Mouse (Mus musculus): ENCODE data around the gene Rbm3. TPM values are rescaled to one million over a fixed set of nuclear protein-coding genes. Genes with fewer than 3 reads are reported as not detected.

The Rbm3 gene
- polyA plus RNA-seq, 1 experiment, result 50.8 TPM

DNA sequence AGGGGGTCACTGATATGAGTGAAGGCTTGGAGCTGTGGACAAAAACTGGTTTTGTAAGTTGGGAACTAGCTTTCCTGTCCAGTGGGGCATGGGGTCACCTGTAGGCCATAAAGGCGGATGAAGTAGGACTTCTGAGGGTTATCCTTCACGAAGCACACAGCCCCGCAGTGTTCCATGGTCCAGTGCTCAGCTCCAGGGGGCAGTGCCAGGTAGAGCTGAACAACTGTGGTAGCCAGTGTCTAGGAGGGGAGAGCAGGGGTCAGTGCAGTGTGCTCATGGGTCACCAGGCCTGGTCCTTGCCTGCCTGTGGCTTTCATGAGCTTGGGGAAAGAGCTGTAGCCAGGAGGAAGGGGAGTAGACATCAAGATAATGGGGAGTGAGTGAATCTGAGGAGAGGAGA, 55.9 kb downstream of the Rbm3 start:
- no peaks in the 10 kb centered on the region for H3K27me3 ChIP-seq (replicated peaks; ENCODE audit: control insufficient read depth, insufficient read depth, low read length)
- no peaks in the 10 kb centered on the region for H3K36me3 ChIP-seq (ENCODE audit: control insufficient read depth, insufficient read depth, low read length)
- no peak for DNase-seq
- 33% methylated on average over 3 of the region's 3 CpGs for WGBS
- TF ChIP-seq CTCF (conservative IDR thresholded peaks at IDR 0.05; ENCODE audit: insufficient read depth, insufficient read length, low read depth, low read length) (no peak), POLR2A (IDR thresholded peaks at IDR 0.05; ENCODE audit: low read depth, low read length) (no peak)
- no peak overlapping the region for H3K27ac ChIP-seq (ENCODE audit: insufficient read depth, low read depth, low read length)
- H3K4me3 ChIP-seq (ENCODE audit: insufficient read depth, low read depth, low read length), result no peak overlapping the region
- H3K4me1 ChIP-seq (ENCODE audit: control insufficient read depth, insufficient read depth, low read length), result no peaks in the 10 kb centered on the region

Other genes with a start within 250 kb of the Rbm3 start
- 45.7 and 58.0 TPM in 2 replicates for gene Pqbp1, start 246.6 kb downstream of the Rbm3 start, polyA plus RNA-seq (2012; rRNA removed)
- 47.0 and 60.9 TPM in 2 replicates for gene Timm17b, start 246.5 kb downstream of the Rbm3 start, polyA plus RNA-seq (2012; rRNA removed)
- not detected in 2 replicates for gene Gm10491, start 238.0 kb downstream of the Rbm3 start, polyA plus RNA-seq (2012; rRNA removed)
- not detected in 2 replicates for gene Gm10490, start 236.3 kb downstream of the Rbm3 start, polyA plus RNA-seq (2012; rRNA removed)
- gene Pcsk1n, start 226.1 kb downstream of the Rbm3 start, polyA plus RNA-seq (2012; rRNA removed), result 0.62 and 0.91 TPM in 2 replicates
- gene Eras, start 217.3 kb downstream of the Rbm3 start, polyA plus RNA-seq (2012; rRNA removed), result not detected in 2 replicates
- 65.1 and 86.2 TPM in 2 replicates for gene Hdac6, start 198.0 kb downstream of the Rbm3 start, polyA plus RNA-seq (2012; rRNA removed)
- 0.09 and 0.15 TPM in 2 replicates for gene Gata1, start 167.8 kb downstream of the Rbm3 start, polyA plus RNA-seq (2012; rRNA removed)
- gene Glod5, start 127.4 kb downstream of the Rbm3 start, polyA plus RNA-seq (2012; rRNA removed), result 28.9 and 42.2 TPM in 2 replicates
- 7.6 and 8.4 TPM in 2 replicates for gene Suv39h1, start 71.1 kb downstream of the Rbm3 start, polyA plus RNA-seq (2012; rRNA removed)
- 1.4 and 3.4 TPM in 2 replicates for gene Was, start 55.4 kb downstream of the Rbm3 start, polyA plus RNA-seq (2012; rRNA removed)
- 58.4 and 84.2 TPM in 2 replicates for gene Wdr13, start 13.0 kb downstream of the Rbm3 start, polyA plus RNA-seq (2012; rRNA removed)
- gene Tbc1d25, start 30.3 kb upstream of the Rbm3 start, polyA plus RNA-seq (2012; rRNA removed), result 17.0 and 19.0 TPM in 2 replicates
- gene Ebp, start 47.6 kb upstream of the Rbm3 start, polyA plus RNA-seq (2012; rRNA removed), result 180 and 192 TPM in 2 replicates
- gene Porcn, start 60.6 kb upstream of the Rbm3 start, polyA plus RNA-seq (2012; rRNA removed), result 20.7 and 24.8 TPM in 2 replicates
- 31.1 and 32.1 TPM in 2 replicates for gene Ftsj1, start 106.5 kb upstream of the Rbm3 start, polyA plus RNA-seq (2012; rRNA removed)
- not detected in 2 replicates for gene Slc38a5, start 125.3 kb upstream of the Rbm3 start, polyA plus RNA-seq (2012; rRNA removed)
- not detected in 2 replicates for gene Ssxb10, start 181.5 kb upstream of the Rbm3 start, polyA plus RNA-seq (2012; rRNA removed)
- gene Ssxb9, start 221.1 kb upstream of the Rbm3 start, polyA plus RNA-seq (2012; rRNA removed), result not detected in 2 replicates